Mouse (Mus musculus) kidney, adult 2 months (tissue): ENCODE measurements around the gene Mlana. TPM values are rescaled to one million over a fixed set of nuclear protein-coding genes. Genes with fewer than 3 reads are reported as not detected.

ENCODE experiments used
- DNase-seq: peaks from one replicate; pipeline ENCODE4 v3.0.0; 2021
- H3K27ac ChIP-seq: fragments of 200-500 bp; 2 replicates; pipeline ENCODE4 v1.5.1; 2012; ENCODE audit warnings: low read depth, low read length, control low read depth, inconsistent platforms; ENCODE audit not compliant: insufficient read depth
- H3K27me3 ChIP-seq: fragments of 200-500 bp; replicated peaks from 2 replicates; pipeline ENCODE4 v1.6.1; 2012; ENCODE audit warnings: mild to moderate bottlenecking, moderate library complexity, low read length, inconsistent platforms; ENCODE audit not compliant: control insufficient read depth, insufficient read depth
- H3K36me3 ChIP-seq: fragments of 200-500 bp; 2 replicates; pipeline ENCODE4 v1.6.1; 2012; ENCODE audit warnings: mild to moderate bottlenecking, moderate library complexity, low read length, inconsistent platforms; ENCODE audit not compliant: control insufficient read depth, insufficient read depth
- H3K4me1 ChIP-seq: fragments of 200-500 bp; 2 replicates; pipeline ENCODE4 v1.6.1; 2011; ENCODE audit warnings: low read length; ENCODE audit not compliant: control insufficient read depth, insufficient read depth
- H3K4me3 ChIP-seq: fragments of 200-500 bp; 2 replicates; pipeline ENCODE4 v1.5.1; 2011; ENCODE audit warnings: mild to moderate bottlenecking, low read depth, low read length, control low read depth; ENCODE audit not compliant: insufficient read depth
- CTCF ChIP-seq: fragments of 200-500 bp; conservative IDR thresholded peaks from 2 replicates; pipeline ENCODE4 v1.5.1; 2011; ENCODE audit warnings: low read depth, mild to moderate bottlenecking, control low read depth, low read length, moderate library complexity, mixed read lengths; ENCODE audit not compliant: insufficient read depth, insufficient read length
- POLR2A ChIP-seq: fragments of 200-500 bp; IDR thresholded peaks from one replicate; pipeline ENCODE4 v1.6.1; 2011; ENCODE audit warnings: low read depth, low read length, control low read depth
- WGBS: fragments of 180-500 bp; shearing (Covaris S2); methylation state at CpG from one replicate; pipeline ENCODE4 v1.1.7; 2018; 5-methylcytosine and 5-hydroxymethylcytosine counted together
- polyA plus RNA-seq: library from polyadenylated mRNA; depleted of rRNA; stranded (reverse); fragments of >200 nt; gene quantifications from 2 replicates; pipeline ENCODE4 v1.2.3, GENCODE M21; 2012

The Mlana gene
- polyA plus RNA-seq, 1 experiment = not detected

DNA sequence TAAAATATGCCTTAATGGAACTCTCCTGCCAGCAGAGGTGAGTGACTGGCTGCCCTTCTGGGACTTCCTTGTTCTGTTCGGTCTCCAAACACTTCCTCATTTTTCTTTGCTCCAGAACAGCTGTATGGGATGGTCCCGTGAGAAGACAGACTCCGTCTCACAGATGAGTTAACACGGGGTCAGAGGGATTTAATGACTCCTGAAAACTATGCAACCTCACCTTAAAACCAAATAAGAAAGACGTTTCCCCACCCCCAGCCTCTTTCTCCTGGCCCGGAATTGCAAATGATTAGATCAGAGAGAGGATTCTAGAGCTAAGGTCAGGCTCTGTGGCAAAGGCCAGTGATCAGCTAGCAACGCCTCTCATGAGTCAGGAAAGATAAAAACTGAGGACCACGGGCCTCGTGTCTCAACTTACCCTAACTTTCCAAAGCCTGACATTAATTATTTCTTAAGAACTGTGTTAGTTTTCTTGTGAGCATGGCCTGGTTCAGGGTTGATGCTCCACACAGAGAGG lies 22.0 kb upstream of the Mlana start:
- Histone ChIP-seq H3K4me3 (no peak overlapping the region), H3K36me3 (no peaks in the 10 kb centered on the region), H3K27ac (no peak overlapping the region; the same call in 1 of the 2 replicates), H3K27me3 (no peaks in the 10 kb centered on the region), H3K4me1 (no peaks in the 10 kb centered on the region)
- TF ChIP-seq CTCF (no peak), POLR2A (no peak)
- peak; percentile 22 for DNase-seq
- WGBS = 22% methylated on average over 9 of the region's 9 CpGs

DNA sequence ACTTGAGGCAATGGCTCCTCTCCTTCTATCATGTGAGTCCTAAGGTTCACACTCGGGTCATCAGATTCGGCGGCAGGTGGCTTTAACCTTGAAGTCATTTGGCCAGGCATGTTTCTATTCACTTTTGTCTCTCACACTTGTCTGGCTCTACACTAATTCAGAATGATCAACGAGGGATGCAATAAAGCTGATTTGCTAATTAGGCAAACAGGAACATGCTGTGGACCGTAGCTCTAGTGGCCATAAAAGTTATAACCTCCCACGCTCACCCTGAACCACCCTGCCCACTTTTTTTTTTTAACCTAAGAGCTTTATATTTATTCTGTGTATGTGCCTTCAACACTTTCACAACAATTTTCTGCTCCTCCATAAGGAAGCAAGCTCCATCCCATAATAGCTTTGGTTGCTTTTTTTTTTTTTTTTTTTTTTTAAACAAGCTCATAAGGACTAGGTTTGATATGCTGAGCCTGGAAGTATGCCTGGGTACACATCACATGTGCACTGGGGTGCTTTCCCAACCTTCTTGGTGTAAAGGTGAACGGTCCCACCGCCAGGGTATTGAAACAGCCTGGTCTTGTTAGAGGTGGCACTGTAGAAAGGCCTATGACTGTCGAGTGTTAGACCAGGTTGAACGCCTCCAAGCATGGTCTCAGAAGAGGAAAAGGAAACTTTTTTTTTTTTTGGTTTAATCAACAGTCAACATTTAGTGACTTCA lies 21.0 kb upstream of the Mlana start:
- Histone ChIP-seq H3K27ac (peak overlapping the region; percentile 58; the same call in 1 of the 2 replicates), H3K4me1 (no peaks in the 10 kb centered on the region), H3K36me3 (no peaks in the 10 kb centered on the region), H3K27me3 (no peaks in the 10 kb centered on the region), H3K4me3 (no peak overlapping the region)
- no peak for DNase-seq
- WGBS = 51% methylated on average over 10 of the region's 10 CpGs
- TF ChIP-seq CTCF (0 out of 2 replicates have a peak, but pooled peaks have one; percentile 2), POLR2A (no peak)

DNA sequence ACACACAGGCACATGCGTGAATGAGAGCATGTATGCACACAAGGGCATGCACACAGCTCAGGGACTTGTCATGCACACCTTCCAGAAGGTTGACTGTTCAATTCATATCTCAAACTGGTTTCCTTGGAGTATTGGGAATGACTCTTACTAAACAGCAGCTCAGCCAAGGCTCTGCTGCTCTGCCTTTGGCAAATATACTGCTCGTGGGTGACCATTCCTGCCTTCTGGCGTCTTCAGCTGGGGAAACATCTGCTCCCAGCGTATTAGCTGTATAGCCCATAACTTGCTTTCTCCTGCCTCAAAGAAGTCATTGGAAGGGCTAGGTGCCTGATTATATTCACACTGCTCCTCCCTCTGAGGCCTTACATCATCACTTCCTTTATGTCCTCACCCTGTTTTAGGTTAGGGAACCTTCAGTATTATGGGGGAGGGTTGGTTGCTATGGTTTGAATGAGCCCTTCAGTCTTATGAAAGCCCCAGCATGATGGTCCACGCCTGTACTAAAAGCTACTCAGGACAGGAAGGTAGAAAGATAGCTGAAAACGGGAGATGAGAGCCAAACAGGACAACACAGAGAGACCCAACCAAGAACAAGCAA lies 19.3 kb upstream of the Mlana start:
- WGBS = 89% methylated on average over 6 of the region's 6 CpGs
- Histone ChIP-seq H3K4me3 (no peak overlapping the region), H3K27ac (no peak overlapping the region), H3K27me3 (no peaks in the 10 kb centered on the region), H3K4me1 (no peaks in the 10 kb centered on the region), H3K36me3 (no peaks in the 10 kb centered on the region)
- TF ChIP-seq CTCF = no peak
- no peak for TF ChIP-seq POLR2A
- DNase-seq = no peak

DNA sequence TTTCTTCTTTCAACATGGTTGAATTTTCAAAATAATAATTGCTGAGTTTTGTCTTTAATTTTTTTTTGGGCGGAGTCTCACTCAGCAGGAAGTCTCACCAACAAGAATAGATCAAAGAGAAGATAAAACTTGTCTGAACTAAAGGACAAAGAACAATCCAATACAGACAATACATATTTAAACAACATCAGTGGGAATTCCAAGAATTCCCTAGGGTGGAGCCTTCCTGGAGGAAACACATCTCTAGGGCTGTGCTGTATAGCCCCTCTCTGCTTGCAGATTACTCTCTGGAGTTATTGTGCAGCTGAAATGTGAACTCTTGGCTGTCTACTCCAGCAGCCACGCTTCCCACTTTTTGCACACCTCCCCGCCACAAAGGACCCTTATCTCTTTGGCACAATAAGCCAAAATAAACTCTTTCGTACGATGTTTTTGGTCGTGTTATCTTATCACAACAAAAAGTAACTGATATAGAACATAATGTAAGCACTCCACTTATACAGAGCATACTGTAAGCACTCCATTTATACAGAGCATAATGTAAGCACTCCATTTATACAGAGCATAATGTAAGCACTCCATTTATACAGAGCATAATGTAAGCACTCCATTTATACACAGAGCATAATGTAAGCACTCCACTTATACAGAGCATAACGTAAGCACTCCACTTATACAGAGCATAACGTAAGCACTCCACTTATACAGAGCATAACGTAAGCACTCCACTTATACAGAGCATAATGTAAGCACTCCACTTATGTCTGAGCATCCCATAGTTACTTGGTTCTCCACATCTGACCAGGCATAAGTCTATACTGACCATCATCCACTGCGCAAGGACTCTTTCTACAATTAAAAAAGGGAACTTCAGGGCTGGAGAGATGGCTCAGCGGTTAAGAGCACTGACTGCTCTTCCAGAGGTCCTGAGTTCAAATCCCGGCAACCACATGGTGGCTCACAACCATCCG lies 17.2 kb upstream of the Mlana start:
- H3K4me1 ChIP-seq = no peaks in the 10 kb centered on the region
- H3K4me3 ChIP-seq = no peak overlapping the region
- 83% methylated on average over 13 of the region's 13 CpGs for WGBS
- no peak for DNase-seq
- H3K27ac ChIP-seq = no peak overlapping the region
- no peaks in the 10 kb centered on the region for H3K36me3 ChIP-seq
- H3K27me3 ChIP-seq = no peaks in the 10 kb centered on the region
- TF ChIP-seq POLR2A (no peak), CTCF (no peak)

DNA sequence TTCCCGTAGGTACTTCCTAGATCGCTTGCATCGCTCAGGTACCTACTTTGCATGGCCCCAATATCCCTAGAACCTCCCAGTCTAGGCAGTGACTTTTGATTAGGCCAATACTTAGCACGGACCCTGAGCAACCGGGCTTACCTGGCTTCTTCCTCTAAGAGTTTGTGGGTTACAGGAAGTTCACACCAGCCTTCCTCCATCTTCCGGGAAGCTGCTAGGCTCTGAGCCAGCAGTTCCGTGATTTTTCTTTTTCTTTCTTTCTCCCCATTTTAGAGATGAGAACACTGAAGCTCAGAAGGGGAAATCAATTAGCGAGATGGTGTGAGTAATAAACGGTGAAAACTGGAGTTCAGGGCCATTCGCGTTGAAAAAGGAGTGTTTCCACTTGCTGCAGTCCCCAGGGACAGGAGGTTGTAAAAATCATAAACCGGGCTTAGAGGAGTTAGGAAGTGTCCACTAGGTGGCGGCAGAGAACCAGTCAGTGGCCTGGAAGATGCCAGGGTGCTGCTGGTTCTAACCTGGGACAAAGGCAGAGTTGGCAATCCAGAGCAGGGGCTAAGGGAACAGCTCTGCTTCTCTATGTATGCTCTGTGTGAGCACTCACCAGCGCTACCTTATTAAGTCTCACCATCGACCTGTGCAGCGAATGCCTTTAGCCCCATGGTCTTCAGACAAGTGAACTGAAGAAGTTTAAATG lies 13.6 kb upstream of the Mlana start:
- no peak overlapping the region for H3K27ac ChIP-seq
- no peak overlapping the region for H3K4me3 ChIP-seq
- H3K27me3 ChIP-seq = no peaks in the 10 kb centered on the region
- no peaks in the 10 kb centered on the region for H3K36me3 ChIP-seq
- TF ChIP-seq CTCF = peak; percentile 85
- no peak for TF ChIP-seq POLR2A
- DNase-seq = peak; percentile 84
- no peaks in the 10 kb centered on the region for H3K4me1 ChIP-seq
- 50% methylated on average over 16 of the region's 16 CpGs for WGBS

DNA sequence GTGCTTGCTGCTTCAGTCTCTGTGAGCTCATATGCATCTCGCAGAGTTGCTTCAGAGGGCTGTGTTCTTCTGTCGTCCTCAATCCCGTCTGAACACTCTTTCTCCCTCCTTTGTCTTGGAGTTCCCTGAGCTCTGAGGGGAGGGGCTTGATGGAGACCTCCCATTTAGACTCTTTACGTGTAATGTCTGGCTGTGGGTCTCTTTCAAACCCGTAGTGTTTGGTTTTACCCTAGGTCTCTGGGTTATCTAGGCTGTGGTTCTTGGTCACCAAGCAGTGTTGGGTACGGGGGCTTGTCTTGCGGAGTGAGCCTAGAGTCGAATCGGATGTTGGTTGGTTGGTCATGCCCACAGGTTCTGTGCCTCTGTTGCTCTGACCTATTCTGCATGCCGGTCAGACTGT lies 2.6 kb upstream of the Mlana start:
- Histone ChIP-seq H3K36me3 (no peaks in the 10 kb centered on the region), H3K4me3 (no peak overlapping the region), H3K4me1 (no peaks in the 10 kb centered on the region), H3K27me3 (no peaks in the 10 kb centered on the region), H3K27ac (no peak overlapping the region)
- 94% methylated on average over 10 of the region's 10 CpGs for WGBS
- TF ChIP-seq CTCF (no peak), POLR2A (no peak)
- no peak for DNase-seq
